Mouse (Mus musculus): ENCODE measurements around the gene Gm21818.
"Not testable (repeated sequence)": the region's sequence is repeated elsewhere in the genome, so short reads cannot be mapped to it uniquely, and the experiment has no call there.

Gene Gm21818

DNA sequence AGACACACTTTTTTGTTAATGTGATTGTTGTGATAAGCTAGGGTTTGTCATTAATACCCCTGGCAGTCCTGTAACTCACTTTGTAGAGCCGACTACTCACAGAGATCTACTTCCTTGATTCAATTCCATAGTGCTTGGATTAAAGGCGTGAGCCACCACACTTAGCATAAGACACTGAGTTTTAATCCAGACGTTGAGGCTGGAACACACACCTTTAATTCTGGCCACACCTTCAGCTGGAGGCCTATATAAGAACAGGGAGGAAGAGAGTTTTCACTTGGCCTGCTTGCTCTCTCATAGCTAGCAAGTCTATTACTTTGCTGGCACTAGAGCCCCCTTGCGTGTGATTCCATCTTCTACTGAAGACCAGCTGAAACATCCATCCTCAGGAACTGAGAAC, at the start of gene Gm21818:
Gene Gm21818 (plus strand): TSS at position 301 of the 400 bp plus-strand sequence.
- not testable (repeated sequence) for DNase-seq (ENCODE audit: low read depth, low spot score)

DNA sequence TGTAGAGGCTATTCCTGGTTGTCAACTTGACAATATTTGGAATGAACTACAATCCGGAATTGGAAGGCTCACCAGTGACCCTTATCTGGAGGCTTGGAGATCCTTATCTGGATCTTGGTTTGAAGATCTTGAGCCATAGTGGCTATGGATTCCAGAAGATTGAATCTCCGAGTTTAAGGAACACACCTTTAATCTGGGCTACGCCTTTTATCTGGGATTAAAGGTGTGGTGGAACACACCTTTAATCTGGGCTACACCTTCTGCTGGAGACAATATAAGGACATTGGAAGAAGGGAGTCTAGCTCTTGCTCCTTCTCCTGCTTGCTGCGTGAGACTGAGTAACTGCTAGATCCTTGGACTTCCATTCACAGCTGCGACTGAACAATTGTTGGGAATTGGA, 32.3 kb upstream of the Gm21818 start, which contains the start of gene Gm20767:
Gene Gm20767 (plus strand): TSS at position 301 of the 400 bp plus-strand sequence.
- not testable (repeated sequence) for DNase-seq (ENCODE audit: low read depth, low spot score)

DNA sequence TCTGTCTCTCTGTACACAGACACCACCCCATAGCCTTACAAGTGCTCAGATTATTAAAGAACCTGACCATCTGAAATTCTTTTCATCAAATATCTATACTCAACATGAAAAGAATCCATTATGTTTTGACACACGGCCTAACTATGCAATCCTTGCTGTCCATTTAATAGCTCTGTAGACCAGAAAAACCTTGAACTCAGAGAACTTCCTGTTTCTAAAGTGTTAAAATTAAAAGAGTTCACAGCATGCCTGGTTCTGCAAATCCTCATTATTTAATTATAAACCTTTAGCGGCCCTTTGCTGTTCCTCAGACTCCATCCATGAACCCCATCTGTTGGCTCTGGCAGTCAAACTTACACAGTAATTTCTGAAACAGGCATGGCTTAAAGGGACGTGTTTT, 29.9 kb upstream of the Gm21818 start:
- DNase-seq (ENCODE audit: low read depth, low spot score), result not testable (repeated sequence)

DNA sequence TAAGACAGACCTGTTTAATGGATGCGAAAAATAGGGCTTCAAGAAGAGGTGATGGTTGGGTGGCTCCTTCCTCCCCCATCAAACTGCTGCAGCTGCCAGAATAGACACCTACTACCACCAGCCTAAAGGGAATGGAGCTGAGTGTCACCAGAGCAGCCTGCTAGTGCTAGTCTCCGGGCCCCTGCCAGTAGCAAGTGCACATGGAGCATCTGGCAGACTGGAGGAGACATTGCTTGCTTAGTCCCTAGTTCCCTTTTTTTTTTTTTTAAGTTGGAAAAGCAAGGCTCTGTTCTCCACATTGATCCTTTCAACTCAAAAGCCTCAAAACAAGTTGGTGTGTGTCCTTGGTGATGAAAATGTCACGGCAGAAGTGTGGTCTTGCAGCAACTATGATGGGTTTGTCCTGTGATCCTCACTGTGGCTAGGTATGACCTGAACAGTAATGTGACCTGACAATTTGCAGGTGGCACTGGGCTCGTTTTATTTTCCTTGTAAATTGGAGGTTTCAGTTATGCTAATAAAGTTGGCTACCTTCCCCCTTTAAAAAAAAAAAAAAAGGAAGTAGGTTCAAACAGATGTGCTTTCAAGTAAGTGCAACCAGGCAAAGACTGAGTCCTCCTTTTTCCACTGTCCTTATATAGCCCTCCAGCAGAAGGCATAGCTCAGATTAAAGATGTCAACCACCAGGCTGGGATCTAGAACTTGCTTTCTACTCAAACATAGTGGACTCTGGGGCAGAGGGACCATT, 22.4 kb upstream of the Gm21818 start:
- DNase-seq (ENCODE audit: low read depth, low spot score), result not testable (repeated sequence)

DNA sequence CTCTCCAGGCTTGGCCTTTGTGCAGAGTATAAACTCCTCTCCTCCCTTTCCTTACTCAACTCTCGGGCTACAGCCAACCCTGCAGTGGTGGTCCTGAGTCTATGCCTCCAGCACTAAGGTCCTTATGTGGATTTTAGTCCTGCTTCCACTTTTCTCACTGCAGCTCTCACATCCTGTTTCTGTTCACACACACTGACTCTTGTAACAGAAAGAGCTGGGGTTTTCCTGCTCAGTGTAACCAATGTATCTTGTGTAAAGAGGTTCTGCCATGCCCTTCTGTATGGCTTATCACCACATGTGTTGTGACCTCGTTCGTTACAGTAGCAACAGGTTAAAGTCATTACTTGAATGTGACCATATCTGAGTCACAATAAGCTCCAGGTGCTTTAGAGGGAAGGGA, 21.6 kb upstream of the Gm21818 start:
- DNase-seq (ENCODE audit: low read depth, low spot score), result not testable (repeated sequence)

DNA sequence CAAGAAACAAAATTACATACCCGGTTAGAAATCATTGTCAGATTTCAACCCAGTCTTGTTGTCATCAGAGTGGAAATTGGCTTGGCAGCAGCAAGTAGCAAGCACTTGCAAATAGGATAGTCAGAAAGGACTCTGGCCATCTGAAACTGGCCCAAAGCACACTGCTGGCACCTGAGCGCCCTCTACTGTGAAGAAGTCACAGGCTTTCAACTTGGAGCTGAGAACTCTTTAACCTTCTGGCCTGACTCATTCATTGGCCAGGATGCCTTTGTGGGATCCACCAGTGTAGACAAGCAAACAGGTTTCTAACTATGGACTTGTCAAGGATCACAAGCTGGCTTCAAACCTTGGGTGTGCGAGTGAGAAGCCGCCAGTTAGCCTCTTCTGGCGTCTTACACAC, 3.9 kb upstream of the Gm21818 start:
- DNase-seq (ENCODE audit: low read depth, low spot score), result not testable (repeated sequence)

DNA sequence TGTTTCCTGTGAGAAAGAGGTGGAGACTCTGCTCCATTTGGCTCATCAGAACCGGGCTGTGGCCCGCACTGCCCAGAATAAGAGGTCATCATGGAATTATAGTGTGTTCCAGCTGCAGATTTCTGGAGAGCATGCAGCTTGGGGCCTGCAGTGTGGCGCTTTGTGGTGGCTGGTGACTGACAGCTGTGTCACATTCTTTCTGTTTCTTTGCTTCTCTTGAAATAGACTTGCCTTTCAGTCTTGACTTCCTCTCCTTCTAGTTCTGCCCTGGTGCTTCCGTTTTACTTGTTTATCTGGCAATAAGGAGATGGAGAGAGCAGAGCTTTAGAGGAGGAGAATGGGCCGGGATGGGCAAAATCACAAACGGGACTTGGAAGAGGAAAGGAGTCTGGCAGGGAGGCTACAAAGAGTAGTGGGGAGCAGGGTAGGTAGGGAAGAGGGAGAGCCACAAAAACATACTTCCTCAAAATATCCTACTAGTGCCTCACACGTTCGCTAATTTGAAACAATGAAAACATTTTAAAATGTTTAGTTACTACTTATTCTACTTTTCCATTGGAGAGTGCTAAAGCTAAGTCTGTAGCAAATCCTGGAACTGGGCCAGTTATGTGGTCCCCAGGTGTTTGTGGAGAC, 24.1 kb downstream of the Gm21818 start:
- DNase-seq (ENCODE audit: low read depth, low spot score), result not testable (repeated sequence)

DNA sequence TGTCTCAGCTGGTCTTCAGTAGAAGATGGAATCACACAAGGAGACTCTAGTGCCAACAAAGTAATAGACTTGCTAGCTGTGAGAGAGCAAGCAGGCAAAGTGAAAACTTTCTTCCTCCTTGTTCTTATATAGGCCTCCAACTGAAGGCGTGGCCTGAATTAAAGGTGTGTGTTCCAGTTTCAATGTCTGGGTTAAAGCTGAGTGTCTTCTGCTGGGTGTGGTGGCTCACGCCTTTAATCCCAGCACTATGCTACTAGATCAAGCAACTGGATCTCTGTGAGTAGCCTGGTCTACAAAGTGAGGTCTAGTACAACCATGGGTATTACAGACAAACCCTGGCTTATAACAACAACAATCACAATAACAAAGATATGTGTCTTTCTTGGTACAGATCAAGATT, 43.6 kb downstream of the Gm21818 start, which contains the start of gene Gm21762:
Gene Gm21762 (minus strand): TSS at position 101 of the 400 bp plus-strand sequence.
- not testable (repeated sequence) for DNase-seq (ENCODE audit: low read depth, low spot score)

DNA sequence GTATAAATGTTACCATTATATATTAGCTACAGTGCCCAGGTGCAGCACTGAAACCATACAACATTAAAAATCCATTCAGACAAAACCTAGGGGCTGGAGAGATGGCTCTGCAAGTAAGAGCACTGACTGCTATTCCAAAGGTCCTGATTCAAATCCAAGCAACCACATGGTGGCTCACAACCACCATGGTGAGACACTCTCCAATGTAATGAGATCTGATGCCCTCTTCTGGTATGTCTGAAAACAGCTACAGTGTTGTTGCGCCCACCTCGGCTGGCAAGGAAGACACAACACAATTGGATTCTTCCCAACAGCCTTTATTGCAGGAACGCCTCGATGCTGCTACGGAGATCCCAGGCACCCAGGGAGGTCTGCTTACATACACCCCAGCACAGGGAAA, 48.7 kb downstream of the Gm21818 start:
- DNase-seq (ENCODE audit: low read depth, low spot score), result not testable (repeated sequence)

DNA sequence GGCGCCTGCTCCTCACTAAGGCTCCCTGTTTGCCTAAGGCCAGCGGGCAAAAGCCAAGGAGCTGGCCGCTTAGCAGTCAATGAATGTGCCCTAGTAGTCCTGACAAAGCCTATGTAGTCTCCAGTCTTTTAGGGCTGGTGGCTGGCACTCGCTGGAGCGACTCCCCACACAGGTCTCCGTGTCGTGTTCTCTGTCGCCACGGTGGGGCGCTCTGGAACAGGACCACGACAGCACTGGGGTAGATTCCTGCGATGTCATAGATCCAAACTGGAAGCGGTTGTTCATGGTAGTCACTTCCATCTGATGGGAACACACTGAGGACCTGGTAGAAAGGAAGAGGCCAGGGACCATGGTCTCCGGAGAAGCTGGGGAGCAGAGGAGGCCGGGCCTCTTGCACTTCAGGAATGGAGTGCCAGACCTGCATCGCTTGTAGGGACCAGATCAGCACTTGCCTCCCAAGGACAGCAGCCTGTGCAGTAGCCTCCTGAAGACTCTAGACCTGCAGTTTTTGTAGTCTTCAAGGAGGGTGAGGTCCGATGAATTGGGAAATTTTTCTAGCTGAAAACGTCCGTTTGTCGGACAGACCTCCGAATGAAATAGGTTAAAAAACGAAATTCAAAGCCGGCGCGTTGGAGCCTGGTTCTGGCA, 50.9 kb downstream of the Gm21818 start:
- not testable (repeated sequence) for DNase-seq (ENCODE audit: low read depth, low spot score)
